Mouse (Mus musculus) lung, postnatal 10 days (tissue): ENCODE data around the gene Rps9.
"Not testable (repeated sequence)": the region's sequence is repeated elsewhere in the genome, so short reads cannot be mapped to it uniquely, and the experiment has no call there.

Experiments
- DNase-seq: peaks from one replicate; pipeline ENCODE4 v3.0.0; 2021

Rps9 gene

GRCm38 (mm10) chr7:3698471-3698870, 5.3 kb upstream of the Rps9 start:
- DNase-seq: no peak

- no peak for DNase-seq
These were observed 480 bp upstream of the Rps9 start for GRCm38 (mm10) chr7:3703148-3703878.

- no peak for DNase-seq
These were observed 682 bp downstream of the Rps9 start for GRCm38 (mm10) chr7:3704475-3704874.

GRCm38 (mm10) chr7:3705461-3705860, 1.7 kb downstream of the Rps9 start:
- not testable (repeated sequence) for DNase-seq

- no peak for DNase-seq
These were observed 2.1 kb downstream of the Rps9 start for GRCm38 (mm10) chr7:3705911-3706310.

- DNase-seq: peak; percentile 11
These were observed 2.6 kb downstream of the Rps9 start for GRCm38 (mm10) chr7:3706343-3706934.

GRCm38 (mm10) chr7:3707027-3707426, 3.2 kb downstream of the Rps9 start:
- no peak for DNase-seq

- DNase-seq: no peak
These were observed 4.0 kb downstream of the Rps9 start for GRCm38 (mm10) chr7:3707568-3708413.

GRCm38 (mm10) chr7:3708447-3708980, 4.7 kb downstream of the Rps9 start:
- not testable (repeated sequence) for DNase-seq

- no peak for DNase-seq
These were observed 5.2 kb downstream of the Rps9 start for GRCm38 (mm10) chr7:3709000-3709399.

GRCm38 (mm10) chr7:3712264-3712942, 8.6 kb downstream of the Rps9 start:
- no peak for DNase-seq

GRCm38 (mm10) chr7:3715249-3715648, 11.5 kb downstream of the Rps9 start:
- DNase-seq: no peak

- DNase-seq: not testable (repeated sequence)
These were observed 16.5 kb downstream of the Rps9 start, which contains the start of gene Pirb for GRCm38 (mm10) chr7:3720268-3720667. Pirb (minus strand) TSS chr7:3720391.

GRCm38 (mm10) chr7:3725459-3725858, 21.7 kb downstream of the Rps9 start:
- not testable (repeated sequence) for DNase-seq

- not testable (repeated sequence) for DNase-seq
These were observed 28.9 kb downstream of the Rps9 start for GRCm38 (mm10) chr7:3732675-3733074.
